Mouse (Mus musculus) olfactory bulb, adult 2 months (tissue): ENCODE data around the gene Mypn.

Experiments used
- CTCF ChIP-seq: fragments of 200-500 bp; IDR thresholded peaks from 2 replicates; pipeline ENCODE4 v1.5.1; 2012; ENCODE audit warnings: low read depth, mild to moderate bottlenecking, low read length, moderate library complexity; ENCODE audit not compliant: insufficient read depth
- POLR2A ChIP-seq: fragments of 200-500 bp; IDR thresholded peaks from 2 replicates; pipeline ENCODE4 v1.6.1; 2012; ENCODE audit warnings: mild to moderate bottlenecking, low read depth, low read length, moderate library complexity; ENCODE audit not compliant: insufficient read depth

- no peak for TF ChIP-seq CTCF
- TF ChIP-seq POLR2A, result no peak
Measured at GRCm38 (mm10) chr10:63235889-63236288, 32.1 kb upstream of the Mypn start.
